Comparison of ENCODE assay signal across 8 mouse cellular contexts in the genomic region with DNA sequence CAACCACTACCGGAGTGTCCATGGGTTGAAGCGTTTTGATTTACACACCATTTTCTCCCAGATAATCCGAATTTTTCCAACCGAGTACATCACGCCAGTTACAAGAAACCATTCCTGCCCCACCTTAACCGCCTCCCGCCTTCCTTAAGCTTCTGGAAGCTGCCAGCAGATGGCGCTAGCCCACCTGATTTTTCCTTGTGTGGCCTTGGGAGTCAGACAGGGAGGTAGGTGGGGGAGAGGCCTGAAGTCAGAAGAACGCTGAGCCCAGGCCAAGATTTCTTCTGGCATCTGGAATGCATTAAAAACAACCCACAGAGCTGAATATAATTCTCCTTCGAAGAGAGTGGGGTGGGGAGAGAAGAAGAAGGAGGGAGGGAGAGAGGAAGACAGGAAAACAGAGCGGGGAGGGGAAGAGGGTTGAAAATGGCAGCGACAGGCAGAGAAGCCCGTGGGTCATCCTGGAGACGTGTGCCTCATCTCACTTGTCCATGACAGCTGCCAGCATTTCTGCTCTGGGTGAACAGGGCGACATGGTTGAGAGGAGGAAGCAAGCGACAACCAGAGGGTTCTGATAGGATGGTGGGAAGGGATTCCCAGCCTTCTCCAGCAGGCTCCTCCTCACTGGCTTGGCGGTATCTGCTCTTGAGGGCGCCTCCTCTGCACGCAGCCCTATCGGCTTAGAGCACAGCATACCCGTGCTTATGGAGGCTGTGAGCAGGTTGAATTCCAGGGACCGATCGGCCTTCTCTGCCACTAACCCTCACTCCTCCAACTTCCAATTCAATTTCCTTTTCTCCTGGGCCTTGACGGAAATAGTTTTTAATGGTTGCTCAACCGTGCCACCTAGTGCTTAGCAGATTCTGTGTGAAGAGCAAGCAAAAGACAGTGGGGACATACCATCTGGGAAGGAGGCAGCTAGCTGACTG. TPM values are rescaled to one million over a fixed set of nuclear protein-coding genes. Genes with fewer than 3 reads are reported as not detected.
DNase-seq lines count a peak whose midpoint lies in the region; ATAC-seq and TF ChIP-seq lines count a peak whose summit lies in the region.

No protein-coding gene starts in this region.

- intact Hi-C loops in gastrocnemius, postnatal 14 days (cut with DNase I; ENCODE audit: low total_unique reads) = loop anchor here (10.0 kb wide), 1 partner anchor 73 kb away; no protein-coding TSS in a partner anchor
- intact Hi-C loops in left cerebral cortex, postnatal 10 days (cut with DNase I) = loop anchor here (1.0 to 5.0 kb wide), 2 partner anchors 61 to 214 kb away; no protein-coding TSS in a partner anchor

- H3K4me1 ChIP-seq in cortical plate, adult 2 months (ENCODE audit: control insufficient read depth, insufficient read depth, low read length) = peaks cover 1% of the 10 kb centered on the region; the same call in 1 of the 2 replicates
- peaks cover 11% of the 10 kb centered on the region for H3K4me1 ChIP-seq in intestine, embryonic 14.5 days (replicated peaks; ENCODE audit: control insufficient read depth, insufficient read depth, low read length)

- peak overlapping the region; percentile 47 for H3K4me2 ChIP-seq in intestine, embryonic 14.5 days (ENCODE audit: low read length)

- peak; percentile 91 to 93 for DNase-seq in adrenal gland, adult 18-20 months (ENCODE audit: low spot score in 2 of 2)
- DNase-seq in gastrocnemius, postnatal 14 days = peak; percentile 91
- peak; percentile 98 for DNase-seq in intestine, embryonic 14.5 days (ENCODE audit: low spot score)
- DNase-seq in left cerebral cortex, postnatal 10 days (ENCODE audit: extremely low spot score in 1 of 2, low spot score in 2 of 2) = peak; percentile 91 to 92
- peak; percentile 94 for DNase-seq in skeletal muscle tissue, adult 2 months (ENCODE audit: low read depth, low spot score)

- peak overlapping the region; percentile 13; the same call in 1 of the 2 replicates for H3K9ac ChIP-seq in intestine, embryonic 14.5 days (ENCODE audit: low read length)

- peak overlapping the region; percentile 4; the same call in 1 of the 2 replicates for H3K27ac ChIP-seq in cortical plate, adult 2 months (ENCODE audit: insufficient read depth, low read length)
- H3K27ac ChIP-seq in intestine, embryonic 14.5 days (ENCODE audit: low read depth) = peak overlapping the region; percentile 86

- peak; percentile 24; the same call in 1 of the 2 replicates for TF ChIP-seq POLR2A in cortical plate, adult 2 months (IDR thresholded peaks at IDR 0.05; ENCODE audit: extremely low read depth, insufficient read depth, low read length)

- H3K9me3 ChIP-seq in intestine, embryonic 14.5 days (ENCODE audit: control insufficient read depth, low read length) = peaks cover 6% of the 10 kb centered on the region; the same call in 1 of the 2 replicates

- TF ChIP-seq CTCF in cortical plate, adult 2 months (IDR thresholded peaks at IDR 0.05; ENCODE audit: extremely low read depth, insufficient read depth, low read length) = peak; percentile 90

- ATAC-seq in intestine, embryonic 14.5 days (replicated peaks; ENCODE audit: low FRiP score, low TSS enrichment, low read depth) = peak; percentile 86
- ATAC-seq in megakaryocyte-erythroid progenitor cell, adult 5-6 weeks (replicated peaks; ENCODE audit: low FRiP score, low TSS enrichment, poor library complexity, severe bottlenecking) = peak; percentile 88
- no peak for ATAC-seq in erythroid progenitor cell, adult 5-6 weeks (replicated peaks; ENCODE audit: low FRiP score, poor library complexity, severe bottlenecking)

- WGBS in intestine, embryonic 14.5 days = 17% methylated on average over 25 of the region's 25 CpGs

- H3K27me3 ChIP-seq in intestine, embryonic 14.5 days (replicated peaks; ENCODE audit: control insufficient read depth, insufficient read depth, low read length) = no peaks in the 10 kb centered on the region

- no peaks in the 10 kb centered on the region for H3K36me3 ChIP-seq in intestine, embryonic 14.5 days (ENCODE audit: control insufficient read depth, insufficient read depth, low read length)

- H3K4me3 ChIP-seq in cortical plate, adult 2 months (ENCODE audit: insufficient read depth, low read length) = peak overlapping the region; percentile 18
- peak overlapping the region; percentile 16 for H3K4me3 ChIP-seq in intestine, embryonic 14.5 days (ENCODE audit: low read depth, low read length)

RNA-seq across cellular contexts. Expression of gene Cdrt4, which starts 29.7 kb away (rescaled TPM):
- not detected for total RNA-seq in adrenal gland, adult 18-20 months (2021)
- polyA plus RNA-seq in cortical plate, adult 2 months (2012; rRNA removed) = not detected in 2 replicates
- not detected for total RNA-seq in gastrocnemius, postnatal 14 days (2021)
- 0.35 TPM in 1 of 2 replicates, not detected in the other for polyA plus RNA-seq in intestine, embryonic 14.5 days (2014; fragmentation: Nextera tagmentation; extraction: Ambion mirVana)
- total RNA-seq in left cerebral cortex, postnatal 10 days (2021) = not detected
- not detected in 2 replicates for total RNA-seq in megakaryocyte-erythroid progenitor cell, adult 5-6 weeks (2014; fragmentation: Nextera tagmentation)
- not detected in 2 replicates for total RNA-seq in megakaryocyte-erythroid progenitor cell, adult 5-6 weeks (2017)
- total RNA-seq in erythroid progenitor cell, adult 5-6 weeks (2015; ENCODE audit: low replicate concordance) = not detected in 2 replicates
- total RNA-seq in erythroid progenitor cell, adult 5-6 weeks (2017; ENCODE audit: low replicate concordance) = not detected in 2 replicates

RNA-seq across cellular contexts. Expression of gene Tvp23b, which starts 42.1 kb away (rescaled TPM):
- 10 to 100 TPM; 40.1 to 55.9 TPM for total RNA-seq in adrenal gland, adult 18-20 months (2021)
- 30.2 and 32.8 TPM in 2 replicates for polyA plus RNA-seq in cortical plate, adult 2 months (2012; rRNA removed)
- 1 to 10 TPM; 8.9 to 9.8 TPM for total RNA-seq in gastrocnemius, postnatal 14 days (2021)
- 59.3 and 61.8 TPM in 2 replicates for polyA plus RNA-seq in intestine, embryonic 14.5 days (2014; fragmentation: Nextera tagmentation; extraction: Ambion mirVana)
- 10 to 100 TPM; 19.8 to 21.6 TPM for total RNA-seq in left cerebral cortex, postnatal 10 days (2021)
- total RNA-seq in megakaryocyte-erythroid progenitor cell, adult 5-6 weeks (2014; fragmentation: Nextera tagmentation) = 25.3 and 32.2 TPM in 2 replicates
- 47.2 and 68.9 TPM in 2 replicates for total RNA-seq in megakaryocyte-erythroid progenitor cell, adult 5-6 weeks (2017)
- 3.2 and 8.0 TPM in 2 replicates for total RNA-seq in erythroid progenitor cell, adult 5-6 weeks (2015; ENCODE audit: low replicate concordance)
- 2.2 and 5.9 TPM in 2 replicates for total RNA-seq in erythroid progenitor cell, adult 5-6 weeks (2017; ENCODE audit: low replicate concordance)
